Mouse (Mus musculus): ENCODE data around the gene Cldn34b2.

- TF ChIP-seq CTCF (IDR thresholded peaks at IDR 0.05; ENCODE audit: low read depth): no peak
- TF ChIP-seq EP300 (optimal IDR thresholded peaks at IDR 0.05): no peak
Observed at GRCm38 (mm10) chrX:155163553-155163952, 35.3 kb upstream of the Cldn34b2 start.

All from stomach, postnatal 0 days (tissue).